Mouse (Mus musculus) c-Kit-positive CD71-positive TER-119-negative erythroid progenitor cells, embryonic 14.5 days (primary cell): ENCODE results near the gene Dnaic2.

ENCODE experiments used
- DNase-seq: peaks from one replicate; pipeline ENCODE4 v3.0.0-alpha.2; 2013; ENCODE audit warnings: low read depth

Gene Dnaic2

GRCm38 (mm10) chr11:114798624-114799023 lies 71.4 kb downstream of the Dnaic2 start, which contains the start of gene Gpr142:
Gene Gpr142 (plus strand): TSS chr11:114798924.
- DNase-seq, result no peak

- no peak for DNase-seq
Observed at GRCm38 (mm10) chr11:114801906-114802305, 74.7 kb downstream of the Dnaic2 start.

DNA sequence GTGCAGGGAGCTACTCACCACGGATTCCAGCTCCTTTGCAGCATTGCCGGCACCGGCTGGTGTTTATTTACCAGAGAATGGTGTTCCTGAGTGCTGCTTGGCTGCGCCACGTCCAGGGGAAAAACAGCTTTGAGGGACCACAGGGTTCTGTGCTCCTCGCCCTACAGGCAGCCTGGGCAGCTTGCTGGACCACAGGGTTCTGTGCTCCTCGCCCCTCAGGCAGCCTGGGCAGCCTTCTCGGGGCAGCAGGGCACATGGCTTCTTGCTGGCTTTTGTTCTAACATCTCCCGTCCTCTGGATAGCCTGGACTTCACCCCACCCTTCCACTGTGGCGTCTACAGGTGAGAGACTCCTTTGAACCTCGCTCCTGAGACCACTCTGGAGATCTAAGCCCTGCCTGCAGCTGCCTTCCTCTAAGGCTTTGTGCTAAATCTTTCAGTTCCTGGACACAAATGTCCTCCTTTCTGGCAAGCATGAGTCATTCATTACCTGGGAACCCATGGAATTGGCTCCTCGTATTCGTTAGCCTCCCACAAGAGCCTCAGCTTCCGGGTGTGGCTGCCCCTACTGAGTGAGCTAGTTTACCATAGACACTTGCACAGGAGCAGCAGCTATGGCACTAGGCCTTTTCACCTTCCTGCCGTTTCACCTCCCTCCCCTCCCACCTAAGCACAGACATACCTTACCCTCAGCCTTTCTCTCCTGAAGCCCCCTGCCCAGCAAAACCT lies 75.5 kb downstream of the Dnaic2 start:
- DNase-seq, result no peak

DNA sequence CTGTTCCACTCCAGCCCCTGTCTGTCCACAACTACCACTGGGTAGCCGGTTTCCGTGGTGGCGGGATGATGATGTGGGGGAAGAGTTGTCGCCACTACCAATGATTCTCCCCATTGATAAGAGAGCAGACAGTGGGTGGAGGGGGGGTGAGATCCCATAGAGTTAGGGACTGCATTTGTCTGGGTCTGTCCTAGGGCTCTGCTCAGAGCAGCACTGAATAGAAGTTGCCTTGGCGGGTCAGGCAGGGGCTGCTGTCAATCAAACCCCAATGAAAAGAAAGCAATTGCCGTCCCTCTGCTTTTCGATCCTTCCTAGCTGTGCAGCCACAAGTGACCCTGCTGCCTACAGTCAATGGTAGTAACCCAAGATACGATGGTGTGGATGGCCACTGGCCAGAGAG lies 76.8 kb downstream of the Dnaic2 start:
- no peak for DNase-seq

- no peak for DNase-seq
Observed at GRCm38 (mm10) chr11:114807025-114807424, 79.8 kb downstream of the Dnaic2 start.
